Mouse (Mus musculus) yolk sac, embryonic 10.5 days (tissue): ENCODE results near the gene Sorcs3.

Experiments
- DNase-seq: peaks from one replicate; pipeline ENCODE4 v3.0.0-alpha.2; 2017; ENCODE audit warnings: low spot score

Sorcs3 gene

GRCm38 (mm10) chr19:48524527-48525214, 318.8 kb downstream of the Sorcs3 start:
- no peak for DNase-seq

GRCm38 (mm10) chr19:48533582-48533981, 327.8 kb downstream of the Sorcs3 start:
- DNase-seq: no peak

- no peak for DNase-seq
Observed at GRCm38 (mm10) chr19:48544294-48544693, 338.5 kb downstream of the Sorcs3 start.

GRCm38 (mm10) chr19:48545421-48546132, 339.8 kb downstream of the Sorcs3 start:
- no peak for DNase-seq

- DNase-seq: no peak
Observed at GRCm38 (mm10) chr19:48546133-48546448, 340.3 kb downstream of the Sorcs3 start.

GRCm38 (mm10) chr19:48548143-48548881, 342.5 kb downstream of the Sorcs3 start:
- DNase-seq: no peak

- no peak for DNase-seq
Observed at GRCm38 (mm10) chr19:48559432-48559831, 353.6 kb downstream of the Sorcs3 start.

GRCm38 (mm10) chr19:48575736-48576135, 369.9 kb downstream of the Sorcs3 start:
- DNase-seq: no peak

- DNase-seq: no peak
Observed at GRCm38 (mm10) chr19:48577169-48577568, 371.3 kb downstream of the Sorcs3 start.

GRCm38 (mm10) chr19:48584938-48585560, 379.2 kb downstream of the Sorcs3 start:
- no peak for DNase-seq

GRCm38 (mm10) chr19:48616951-48617350, 411.1 kb downstream of the Sorcs3 start:
- no peak for DNase-seq

- DNase-seq: no peak
Observed at GRCm38 (mm10) chr19:48630671-48631327, 425.0 kb downstream of the Sorcs3 start.

- no peak for DNase-seq
Observed at GRCm38 (mm10) chr19:48642566-48642965, 436.7 kb downstream of the Sorcs3 start.

GRCm38 (mm10) chr19:48649941-48650340, 444.1 kb downstream of the Sorcs3 start:
- DNase-seq: no peak

GRCm38 (mm10) chr19:48651617-48652016, 445.8 kb downstream of the Sorcs3 start:
- no peak for DNase-seq

- DNase-seq: no peak
Observed at GRCm38 (mm10) chr19:48660201-48660600, 454.4 kb downstream of the Sorcs3 start.

GRCm38 (mm10) chr19:48679896-48680295, 474.1 kb downstream of the Sorcs3 start:
- DNase-seq: no peak

GRCm38 (mm10) chr19:48682485-48682884, 476.7 kb downstream of the Sorcs3 start:
- no peak for DNase-seq

- no peak for DNase-seq
Observed at GRCm38 (mm10) chr19:48686369-48686768, 480.5 kb downstream of the Sorcs3 start.

GRCm38 (mm10) chr19:48700111-48700658, 494.4 kb downstream of the Sorcs3 start:
- no peak for DNase-seq

- no peak for DNase-seq
Observed at GRCm38 (mm10) chr19:48703763-48704162, 497.9 kb downstream of the Sorcs3 start.
